Mouse (Mus musculus) myocyte (in vitro differentiated cells): ENCODE measurements around the gene Mafk.

Source experiments
- CEBPB ChIP-seq: IDR thresholded peaks from 2 replicates; pipeline ENCODE4 v1.6.1; 2011; ENCODE audit warnings: mild to moderate bottlenecking, moderate library complexity; ENCODE audit not compliant: poor library complexity, insufficient read depth, severe bottlenecking
- E2F4 ChIP-seq: IDR thresholded peaks from one replicate; pipeline ENCODE4 v1.6.1; 2011; ENCODE audit warnings: mild to moderate bottlenecking, control low read depth, moderate library complexity; ENCODE audit not compliant: insufficient read depth
- POLR2A ChIP-seq: IDR thresholded peaks from one replicate; pipeline ENCODE4 v1.6.1; 2011; ENCODE audit warnings: low read depth, mild to moderate bottlenecking, control low read depth, moderate library complexity; ENCODE audit not compliant: insufficient read length
- TCF12 ChIP-seq: IDR thresholded peaks from one replicate; pipeline ENCODE4 v1.6.1; 2011; ENCODE audit warnings: mild to moderate bottlenecking, control low read depth; ENCODE audit not compliant: poor library complexity, insufficient read depth, severe bottlenecking
- USF1 ChIP-seq: IDR thresholded peaks from one replicate; pipeline ENCODE4 v1.6.1; 2011; ENCODE audit warnings: low read depth, mild to moderate bottlenecking, control low read depth, moderate library complexity

GRCm38 (mm10) chr5:139816445-139816844, 25.1 kb downstream of the Mafk start:
- TF ChIP-seq POLR2A (no peak), E2F4 (no peak), CEBPB (no peak), TCF12 (no peak), USF1 (no peak)
